Mouse (Mus musculus) heart, adult 2 months (tissue): ENCODE measurements at regions not wholly inside any gene's neighbourhood (a gene's known extent, or its start where the extent isn't known, plus 50 kb on each side); places are given as distances from the start of the nearest gene placed in this dataset.

Source experiments
- CTCF ChIP-seq: fragments of 200-600 bp; IDR thresholded peaks from 2 replicates; pipeline ENCODE4 v1.8.1; 2022; ENCODE audit warnings: antibody characterized with exemption, mild to moderate bottlenecking, moderate library complexity
- POLR2A ChIP-seq: fragments of 200-500 bp; IDR thresholded peaks from 2 replicates; pipeline ENCODE4 v1.6.1; 2011; ENCODE audit warnings: mild to moderate bottlenecking, low read depth, low read length, control low read depth; ENCODE audit not compliant: insufficient read depth

DNA sequence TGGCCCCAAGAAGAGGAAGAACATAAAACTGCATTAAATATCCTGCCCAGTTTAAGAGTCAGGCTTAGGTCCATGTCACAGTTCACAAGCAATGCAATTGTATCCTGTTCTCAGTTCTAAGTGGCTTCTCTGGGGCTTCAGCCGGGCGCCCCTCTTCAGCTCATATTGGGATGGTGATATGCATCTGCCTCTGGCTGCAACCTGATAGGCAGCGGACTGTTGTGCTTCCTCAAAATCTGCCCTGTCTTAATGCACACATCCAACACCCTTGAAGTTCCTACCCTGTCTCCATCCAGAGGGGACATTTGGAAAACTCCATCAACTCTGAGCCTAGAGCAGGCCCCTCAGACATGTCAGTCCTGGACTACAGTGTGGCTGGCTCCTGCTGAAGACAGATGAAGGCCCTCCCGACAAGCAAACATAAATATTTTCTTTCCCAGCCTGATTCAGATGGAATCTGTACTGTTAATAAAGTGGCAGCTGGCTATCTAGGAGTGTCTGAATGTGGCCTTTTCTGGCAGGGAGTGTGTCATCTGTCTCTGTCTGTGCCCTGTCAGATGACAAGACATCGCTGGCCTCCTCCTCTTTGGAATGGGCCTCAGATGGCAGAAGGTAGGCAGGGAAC lies 149.3 kb upstream of the Gm12830 start:
- no peak for TF ChIP-seq CTCF
- no peak for TF ChIP-seq POLR2A
